Mouse (Mus musculus): Measurements from ENCODE around the gene Syt7. TPM values are rescaled to one million over a fixed set of nuclear protein-coding genes. Genes with fewer than 3 reads are reported as not detected.
A peak's percentile ranks its signal among the peaks of the same experiment; 100 is the strongest.

Syt7 gene
- polyA plus RNA-seq, 1 experiment from 2014 or later = 2.1 TPM

- H3K4me2 ChIP-seq (replicated peaks; ENCODE audit: low read depth, low read length) = no peak overlapping the region
- no peaks in the 10 kb centered on the region for H3K9me3 ChIP-seq (ENCODE audit: control insufficient read depth, low read length)
- ATAC-seq (ENCODE audit: low FRiP score, low TSS enrichment) = no peak
- no peaks in the 10 kb centered on the region for H3K27me3 ChIP-seq (ENCODE audit: control insufficient read depth, insufficient read depth, low read length)
- no peaks in the 10 kb centered on the region for H3K36me3 ChIP-seq (ENCODE audit: control insufficient read depth, insufficient read depth, low read length)
- no peak overlapping the region for H3K9ac ChIP-seq (ENCODE audit: low read depth, low read length)
- 73% methylated on average over 1 of the region's 1 CpGs for WGBS
- no peak overlapping the region for H3K4me3 ChIP-seq (ENCODE audit: low read length)
- H3K4me1 ChIP-seq (ENCODE audit: control insufficient read depth, insufficient read depth, low read length) = 0 out of 2 replicates have a peak, but pooled peaks cover 6% of the 10 kb centered on the region
- H3K27ac ChIP-seq (ENCODE audit: low read depth, low read length) = no peak overlapping the region
These were observed 15.7 kb upstream of the Syt7 start for GRCm38 (mm10) chr19:10373191-10373590.

- peaks cover 5% of the 10 kb centered on the region; the same call in 1 of the 2 replicates for H3K9me3 ChIP-seq (ENCODE audit: control insufficient read depth, low read length)
- H3K4me2 ChIP-seq (replicated peaks; ENCODE audit: low read depth, low read length) = no peak overlapping the region
- H3K36me3 ChIP-seq (ENCODE audit: control insufficient read depth, insufficient read depth, low read length) = no peaks in the 10 kb centered on the region
- no peak overlapping the region for H3K27ac ChIP-seq (ENCODE audit: low read depth, low read length)
- no peak overlapping the region for H3K4me3 ChIP-seq (ENCODE audit: low read length)
- H3K9ac ChIP-seq (ENCODE audit: low read depth, low read length) = no peak overlapping the region
- H3K27me3 ChIP-seq (ENCODE audit: control insufficient read depth, insufficient read depth, low read length) = no peaks in the 10 kb centered on the region
- 0 out of 2 replicates have a peak, but pooled peaks cover 6% of the 10 kb centered on the region for H3K4me1 ChIP-seq (ENCODE audit: control insufficient read depth, insufficient read depth, low read length)
- WGBS = 65% methylated on average over 5 of the region's 5 CpGs
- ATAC-seq (ENCODE audit: low FRiP score, low TSS enrichment) = no peak
These were observed 13.6 kb upstream of the Syt7 start for GRCm38 (mm10) chr19:10375260-10375659.

- peaks cover 5% of the 10 kb centered on the region; the same call in 1 of the 2 replicates for H3K9me3 ChIP-seq (ENCODE audit: control insufficient read depth, low read length)
- ATAC-seq (ENCODE audit: low FRiP score, low TSS enrichment) = no peak
- no peak overlapping the region for H3K9ac ChIP-seq (ENCODE audit: low read depth, low read length)
- H3K27ac ChIP-seq (ENCODE audit: low read depth, low read length) = no peak overlapping the region
- H3K4me2 ChIP-seq (replicated peaks; ENCODE audit: low read depth, low read length) = no peak overlapping the region
- no peaks in the 10 kb centered on the region for H3K36me3 ChIP-seq (ENCODE audit: control insufficient read depth, insufficient read depth, low read length)
- H3K4me1 ChIP-seq (ENCODE audit: control insufficient read depth, insufficient read depth, low read length) = 0 out of 2 replicates have a peak, but pooled peaks cover 6% of the 10 kb centered on the region
- no peak overlapping the region for H3K4me3 ChIP-seq (ENCODE audit: low read length)
- WGBS = 76% methylated on average over 5 of the region's 5 CpGs
- H3K27me3 ChIP-seq (ENCODE audit: control insufficient read depth, insufficient read depth, low read length) = no peaks in the 10 kb centered on the region
These were observed 8.9 kb upstream of the Syt7 start for GRCm38 (mm10) chr19:10379978-10380377.

GRCm38 (mm10) chr19:10387660-10388059 is 1.2 kb upstream of the Syt7 start:
- H3K9me3 ChIP-seq (ENCODE audit: control insufficient read depth, low read length) = no peaks in the 10 kb centered on the region
- no peak for ATAC-seq (ENCODE audit: low FRiP score, low TSS enrichment)
- H3K4me3 ChIP-seq (ENCODE audit: low read length) = no peak overlapping the region
- WGBS = 71% methylated on average over 5 of the region's 5 CpGs
- H3K4me2 ChIP-seq (replicated peaks; ENCODE audit: low read depth, low read length) = no peak overlapping the region
- no peak overlapping the region for H3K9ac ChIP-seq (ENCODE audit: low read depth, low read length)
- peaks cover 8% of the 10 kb centered on the region; the same call in 1 of the 2 replicates for H3K4me1 ChIP-seq (ENCODE audit: control insufficient read depth, insufficient read depth, low read length)
- H3K36me3 ChIP-seq (ENCODE audit: control insufficient read depth, insufficient read depth, low read length) = no peaks in the 10 kb centered on the region
- H3K27ac ChIP-seq (ENCODE audit: low read depth, low read length) = no peak overlapping the region
- H3K27me3 ChIP-seq (ENCODE audit: control insufficient read depth, insufficient read depth, low read length) = peaks cover 31% of the 10 kb centered on the region

DNA sequence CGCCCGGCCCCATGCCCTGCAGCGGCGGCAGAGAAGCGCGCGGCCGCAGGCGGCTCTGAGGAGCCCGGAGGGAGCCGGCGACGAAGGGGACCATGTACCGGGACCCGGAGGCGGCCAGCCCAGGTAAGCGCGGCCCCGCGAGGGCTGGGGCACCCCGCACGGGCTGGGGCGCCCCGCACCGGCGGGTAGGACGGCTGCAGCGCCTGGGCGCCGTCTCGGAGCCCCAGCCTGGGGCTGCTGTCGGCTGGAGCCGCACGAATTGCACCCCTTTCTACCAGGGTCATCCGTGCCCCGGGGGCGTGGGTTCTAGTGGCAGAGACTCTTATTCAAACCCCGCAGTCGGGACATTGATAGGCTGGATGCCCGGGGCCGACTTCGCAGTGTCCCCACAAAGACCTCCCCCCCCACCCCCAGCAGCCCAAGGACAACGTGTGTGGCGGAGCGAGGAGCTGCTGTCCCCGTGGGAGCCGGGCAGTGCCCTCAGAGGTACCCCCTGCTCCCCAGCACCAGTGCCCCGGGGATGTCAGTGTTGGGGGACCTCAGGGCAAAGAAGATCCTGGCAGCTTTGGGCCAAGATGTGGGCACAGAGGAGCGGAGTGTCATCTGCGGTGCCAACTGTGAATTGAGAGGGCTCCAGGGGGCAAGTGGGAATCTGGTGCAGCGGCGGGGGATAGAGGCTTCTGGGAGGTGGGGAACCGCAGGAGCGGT is 655 bp downstream of the Syt7 start:
- WGBS = under 1% methylated on average over 41 of the region's 54 CpGs
- peak; percentile 48 for ATAC-seq (ENCODE audit: low FRiP score, low TSS enrichment)
- peaks cover 8% of the 10 kb centered on the region; the same call in 1 of the 2 replicates for H3K4me1 ChIP-seq (ENCODE audit: control insufficient read depth, insufficient read depth, low read length)
- peak overlapping the region; percentile 92 for H3K4me2 ChIP-seq (replicated peaks; ENCODE audit: low read depth, low read length)
- peak overlapping the region; percentile 63 for H3K4me3 ChIP-seq (ENCODE audit: low read length)
- no peaks in the 10 kb centered on the region for H3K36me3 ChIP-seq (ENCODE audit: control insufficient read depth, insufficient read depth, low read length)
- no peaks in the 10 kb centered on the region for H3K9me3 ChIP-seq (ENCODE audit: control insufficient read depth, low read length)
- peaks cover 31% of the 10 kb centered on the region for H3K27me3 ChIP-seq (ENCODE audit: control insufficient read depth, insufficient read depth, low read length)
- peak overlapping the region; percentile 72 for H3K9ac ChIP-seq (ENCODE audit: low read depth, low read length)
- no peak overlapping the region for H3K27ac ChIP-seq (ENCODE audit: low read depth, low read length)

- H3K9ac ChIP-seq (ENCODE audit: low read depth, low read length) = peak overlapping the region; percentile 72; the same call in 1 of the 2 replicates
- WGBS = 21% methylated on average over 8 of the region's 12 CpGs
- no peak overlapping the region for H3K27ac ChIP-seq (ENCODE audit: low read depth, low read length)
- peaks cover 8% of the 10 kb centered on the region; the same call in 1 of the 2 replicates for H3K4me1 ChIP-seq (ENCODE audit: control insufficient read depth, insufficient read depth, low read length)
- peak overlapping the region; percentile 92 for H3K4me2 ChIP-seq (replicated peaks; ENCODE audit: low read depth, low read length)
- no peaks in the 10 kb centered on the region for H3K9me3 ChIP-seq (ENCODE audit: control insufficient read depth, low read length)
- peaks cover 33% of the 10 kb centered on the region for H3K27me3 ChIP-seq (ENCODE audit: control insufficient read depth, insufficient read depth, low read length)
- peak overlapping the region; percentile 63 for H3K4me3 ChIP-seq (ENCODE audit: low read length)
- no peaks in the 10 kb centered on the region for H3K36me3 ChIP-seq (ENCODE audit: control insufficient read depth, insufficient read depth, low read length)
- no peak for ATAC-seq (ENCODE audit: low FRiP score, low TSS enrichment)
These were observed 1.3 kb downstream of the Syt7 start for GRCm38 (mm10) chr19:10390099-10390680.

DNA sequence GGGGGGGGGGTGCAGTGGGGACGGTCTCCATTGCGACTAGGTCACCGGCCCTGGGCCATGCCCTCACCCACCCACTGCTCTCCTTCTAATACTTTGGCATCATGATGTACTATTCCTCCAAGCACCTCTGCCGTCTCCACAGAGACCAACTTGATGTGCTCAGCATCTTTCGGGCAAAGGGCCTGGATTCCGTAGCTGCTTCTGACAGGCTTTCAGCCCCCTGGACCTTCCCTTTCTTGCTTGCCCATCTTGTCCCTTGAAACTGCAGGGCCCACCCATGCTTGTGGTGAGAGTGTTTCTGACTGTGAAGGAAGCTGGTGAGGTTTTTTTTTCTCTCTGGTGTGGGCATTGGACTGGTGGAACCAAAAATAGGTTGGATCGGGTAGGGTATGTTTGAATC is 2.1 kb downstream of the Syt7 start:
- Histone ChIP-seq H3K9ac (ENCODE audit: low read depth, low read length) (no peak overlapping the region), H3K27me3 (ENCODE audit: control insufficient read depth, insufficient read depth, low read length) (peaks cover 29% of the 10 kb centered on the region), H3K9me3 (ENCODE audit: control insufficient read depth, low read length) (no peaks in the 10 kb centered on the region), H3K4me1 (ENCODE audit: control insufficient read depth, insufficient read depth, low read length) (peaks cover 8% of the 10 kb centered on the region; the same call in 1 of the 2 replicates), H3K27ac (ENCODE audit: low read depth, low read length) (no peak overlapping the region), H3K36me3 (ENCODE audit: control insufficient read depth, insufficient read depth, low read length) (no peaks in the 10 kb centered on the region), H3K4me2 (replicated peaks; ENCODE audit: low read depth, low read length) (no peak overlapping the region), H3K4me3 (ENCODE audit: low read length) (no peak overlapping the region)
- no peak for ATAC-seq (ENCODE audit: low FRiP score, low TSS enrichment)
- 81% methylated on average over 7 of the region's 7 CpGs for WGBS

DNA sequence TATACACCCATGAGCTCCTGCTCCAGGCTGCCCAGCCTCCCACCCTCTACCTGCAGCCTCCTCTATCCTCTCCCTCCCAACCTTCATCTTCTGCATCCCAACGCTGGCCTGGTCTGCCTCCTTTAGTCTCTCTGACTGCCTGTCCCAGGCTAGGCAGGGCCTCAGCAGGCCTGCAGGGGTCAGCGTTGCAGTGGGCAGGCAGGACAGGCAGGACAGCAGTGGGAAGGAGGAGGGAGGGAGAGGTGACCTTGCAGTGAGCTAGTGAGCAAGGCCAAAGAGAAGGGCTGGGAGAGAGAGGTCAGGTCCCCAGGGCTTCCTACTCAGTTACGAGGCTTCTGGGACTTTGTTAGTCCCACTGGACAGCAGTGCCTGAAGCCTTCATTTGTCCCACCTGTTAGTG is 3.1 kb downstream of the Syt7 start:
- peaks cover 8% of the 10 kb centered on the region; the same call in 1 of the 2 replicates for H3K4me1 ChIP-seq (ENCODE audit: control insufficient read depth, insufficient read depth, low read length)
- ATAC-seq (ENCODE audit: low FRiP score, low TSS enrichment) = no peak
- H3K36me3 ChIP-seq (ENCODE audit: control insufficient read depth, insufficient read depth, low read length) = no peaks in the 10 kb centered on the region
- no peak overlapping the region for H3K4me2 ChIP-seq (replicated peaks; ENCODE audit: low read depth, low read length)
- no peak overlapping the region for H3K27ac ChIP-seq (ENCODE audit: low read depth, low read length)
- H3K4me3 ChIP-seq (ENCODE audit: low read length) = no peak overlapping the region
- H3K9ac ChIP-seq (ENCODE audit: low read depth, low read length) = no peak overlapping the region
- H3K27me3 ChIP-seq (ENCODE audit: control insufficient read depth, insufficient read depth, low read length) = peaks cover 27% of the 10 kb centered on the region
- 13% methylated on average over 3 of the region's 3 CpGs for WGBS
- H3K9me3 ChIP-seq (ENCODE audit: control insufficient read depth, low read length) = no peaks in the 10 kb centered on the region

- no peak overlapping the region for H3K4me3 ChIP-seq (ENCODE audit: low read length)
These were observed 4.6 kb downstream of the Syt7 start for GRCm38 (mm10) chr19:10393471-10393870.

More at GRCm38 (mm10) chr19:10393471-10393870, 4.6 kb downstream of the Syt7 start:
- ATAC-seq (ENCODE audit: low FRiP score, low TSS enrichment) = no peak
- H3K4me2 ChIP-seq (replicated peaks; ENCODE audit: low read depth, low read length) = no peak overlapping the region
- peaks cover 20% of the 10 kb centered on the region for H3K27me3 ChIP-seq (ENCODE audit: control insufficient read depth, insufficient read depth, low read length)
- peaks cover 8% of the 10 kb centered on the region; the same call in 1 of the 2 replicates for H3K4me1 ChIP-seq (ENCODE audit: control insufficient read depth, insufficient read depth, low read length)
- no peak overlapping the region for H3K27ac ChIP-seq (ENCODE audit: low read depth, low read length)
- no peaks in the 10 kb centered on the region for H3K36me3 ChIP-seq (ENCODE audit: control insufficient read depth, insufficient read depth, low read length)
- 92% methylated on average over 6 of the region's 6 CpGs for WGBS
- H3K9me3 ChIP-seq (ENCODE audit: control insufficient read depth, low read length) = no peaks in the 10 kb centered on the region
- no peak overlapping the region for H3K9ac ChIP-seq (ENCODE audit: low read depth, low read length)
